Mouse (Mus musculus) CD8-positive naive resting alpha-beta T cell, adult 57 days (primary cell): ENCODE measurements around the gene Psmb5. TPM values are rescaled to one million over a fixed set of nuclear protein-coding genes. Genes with fewer than 3 reads are reported as not detected.

Experiments used
- total RNA-seq: library from RNA; stranded (reverse); gene quantifications from one replicate; pipeline ENCODE4 v1.2.4, GENCODE M21; 2023

The Psmb5 gene
- total RNA-seq = 44.6 TPM

GRCm38 (mm10) chr14:54617897-54618365 is at the start of gene Psmb5:
TSS of gene Psmb5 (minus strand) at chr14:54618022.

DNA sequence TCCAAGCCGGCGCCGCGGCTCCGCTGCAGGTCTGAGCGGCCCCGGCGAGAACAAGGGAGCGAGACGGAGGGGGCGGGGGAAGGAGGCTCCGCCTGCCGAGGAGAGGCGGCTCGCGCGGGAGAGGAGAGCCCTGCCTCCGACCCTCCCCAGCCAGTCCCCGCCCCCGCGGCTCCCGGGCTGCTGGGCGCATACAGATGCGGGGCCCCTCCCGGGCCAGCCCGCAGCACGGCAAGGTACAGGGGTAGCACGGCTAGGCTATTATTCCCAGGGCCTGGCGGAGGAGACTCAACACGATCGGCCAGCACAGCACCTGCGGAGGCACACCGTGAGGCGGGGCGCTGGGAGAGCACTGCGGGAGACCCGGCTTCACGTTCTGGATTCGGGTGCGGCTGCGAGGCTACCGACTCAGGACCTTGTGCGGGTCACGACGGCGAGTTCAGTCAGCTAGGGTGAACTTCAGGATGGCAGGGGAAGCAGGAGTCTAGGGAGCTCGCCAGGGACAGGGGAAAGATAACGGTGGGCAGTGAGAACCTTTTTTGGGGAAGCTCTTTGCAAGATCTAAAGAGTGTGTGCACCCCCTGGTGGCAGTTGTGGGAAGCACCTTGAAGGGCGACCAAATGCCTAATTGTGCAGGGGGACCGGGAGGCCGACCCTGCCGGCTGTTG is 23.6 kb upstream of the Psmb5 start, which contains the start of gene Cdh24:
TSS of gene Cdh24 (minus strand) at position 60 of the 665 bp plus-strand sequence.

GRCm38 (mm10) chr14:54640946-54641304 is 23.1 kb upstream of the Psmb5 start, which contains the start of gene Gm17606:
TSS of gene Gm17606 (plus strand) at chr14:54640952.

DNA sequence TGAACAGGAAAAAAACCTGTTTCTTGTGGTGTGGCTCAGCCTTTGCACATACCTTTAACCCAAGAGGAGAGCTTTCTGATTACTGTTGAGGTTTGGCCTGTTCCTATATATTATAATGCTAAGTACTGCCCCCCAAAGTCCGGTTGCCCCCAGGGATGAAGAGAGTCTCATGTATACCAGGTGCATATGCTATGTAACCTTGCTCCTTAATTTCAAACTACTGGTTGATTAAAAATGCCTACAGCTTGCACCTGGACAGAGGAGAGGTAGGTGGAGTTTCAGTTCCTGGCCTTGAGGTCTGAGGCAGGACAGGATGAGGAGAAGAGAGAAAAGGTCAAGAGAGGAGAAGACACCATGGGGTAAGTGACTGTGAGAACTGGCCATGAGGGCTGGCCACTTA is 3.3 kb upstream of the Psmb5 start, which contains the start of gene Psmb11:
TSS of gene Psmb11 (plus strand) at position 301 of the 400 bp plus-strand sequence.

DNA sequence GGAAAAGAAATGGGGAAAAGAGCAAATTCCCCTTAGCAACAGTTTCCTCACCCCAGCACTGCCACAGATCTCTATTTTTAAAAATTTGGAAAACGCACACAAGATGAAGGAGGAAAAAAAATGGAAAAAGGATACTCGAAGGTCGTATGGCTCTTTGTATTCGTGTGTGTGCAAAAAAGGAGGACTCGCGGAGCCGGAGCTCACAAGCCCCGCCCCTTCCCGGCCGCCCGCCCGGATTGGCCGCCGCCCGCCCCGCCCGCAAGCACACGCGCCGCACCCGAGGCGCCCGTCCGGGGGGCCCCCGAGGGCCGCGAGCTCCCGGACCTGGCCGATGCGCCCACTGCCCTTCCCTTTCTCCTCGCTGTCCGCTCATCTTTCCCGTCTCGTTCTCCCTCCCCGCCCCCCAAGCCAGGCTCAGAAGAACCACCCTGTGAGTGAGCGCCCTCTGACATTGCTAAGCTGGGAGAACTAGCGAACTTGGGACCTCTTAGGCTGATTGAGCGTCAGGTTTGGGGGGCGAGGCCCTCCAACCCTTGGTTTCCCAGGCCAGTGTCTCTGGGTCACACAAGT is 12.0 kb downstream of the Psmb5 start, which contains the start of gene 4931414P19Rik:
TSS of gene 4931414P19Rik (minus strand) at position 242 of the 570 bp plus-strand sequence.

GRCm38 (mm10) chr14:54577089-54577982 is 40.5 kb downstream of the Psmb5 start, which contains the start of gene Ajuba:
TSS of gene Ajuba (minus strand) at chr14:54577558.

Other genes with a start within 250 kb of the Psmb5 start
- gene Slc7a7, start 200.2 kb downstream of the Psmb5 start, total RNA-seq = 2.6 TPM
- 73.4 TPM for gene Mrpl52, start 191.1 kb downstream of the Psmb5 start, total RNA-seq
- not detected for gene Mmp14, start 186.4 kb downstream of the Psmb5 start, total RNA-seq
- 100 TPM for gene Lrp10, start 153.9 kb downstream of the Psmb5 start, total RNA-seq
- gene Rem2, start 141.9 kb downstream of the Psmb5 start, total RNA-seq = 0.89 TPM
- 33.1 TPM for gene Prmt5, start 100.5 kb downstream of the Psmb5 start, total RNA-seq
- gene Haus4, start 63.4 kb downstream of the Psmb5 start, total RNA-seq = 15.8 TPM
- 0.43 TPM for gene Ajuba, start 40.5 kb downstream of the Psmb5 start, total RNA-seq
- 9.3 TPM for gene 4931414P19Rik, start 12.0 kb downstream of the Psmb5 start, total RNA-seq
- not detected for gene Psmb11, start 3.4 kb upstream of the Psmb5 start, total RNA-seq
- gene Gm17606, start 22.9 kb upstream of the Psmb5 start, total RNA-seq = not detected
- gene Cdh24, start 23.3 kb upstream of the Psmb5 start, total RNA-seq = 6.2 TPM
- 29.9 TPM for gene 1700123O20Rik, start 68.2 kb upstream of the Psmb5 start, total RNA-seq
- gene Acin1, start 68.9 kb upstream of the Psmb5 start, total RNA-seq = 537 TPM
- not detected for gene Gm29776, start 80.8 kb upstream of the Psmb5 start, total RNA-seq
- 0.55 TPM for gene Cebpe, start 94.2 kb upstream of the Psmb5 start, total RNA-seq
- gene Slc7a8, start 163.9 kb upstream of the Psmb5 start, total RNA-seq = 0.43 TPM
- not detected for gene Rnf212b, start 196.1 kb upstream of the Psmb5 start, total RNA-seq